Mouse (Mus musculus): ENCODE results near the gene Urah.
A peak's percentile ranks its signal among the peaks of the same experiment; 100 is the strongest.

Urah gene

GRCm38 (mm10) chr7:140834968-140835757 is at the start of gene Urah:
Gene Urah, plus strand, starts transcription at chr7:140835018.
- no peak for TF ChIP-seq GATA4 (IDR thresholded peaks at IDR 0.05; ENCODE audit: insufficient replicate concordance, low read length)

GRCm38 (mm10) chr7:140787406-140788052 is 47.3 kb upstream of the Urah start, which contains the start of gene Syce1:
Gene Syce1, minus strand, starts transcription at chr7:140787852.
- no peak for TF ChIP-seq GATA4 (IDR thresholded peaks at IDR 0.05; ENCODE audit: insufficient replicate concordance, low read length)

- TF ChIP-seq GATA4 (IDR thresholded peaks at IDR 0.05; ENCODE audit: insufficient replicate concordance, low read length), result no peak
Measured at GRCm38 (mm10) chr7:140788053-140788435, 46.8 kb upstream of the Urah start.

GRCm38 (mm10) chr7:140793541-140793940 is 41.3 kb upstream of the Urah start:
- no peak for TF ChIP-seq GATA4 (IDR thresholded peaks at IDR 0.05; ENCODE audit: insufficient replicate concordance, low read length)

GRCm38 (mm10) chr7:140797619-140798018 is 37.2 kb upstream of the Urah start:
- no peak for TF ChIP-seq GATA4 (IDR thresholded peaks at IDR 0.05; ENCODE audit: insufficient replicate concordance, low read length)

- TF ChIP-seq GATA4 (IDR thresholded peaks at IDR 0.05; ENCODE audit: insufficient replicate concordance, low read length), result no peak
Measured at GRCm38 (mm10) chr7:140798212-140798611, 36.6 kb upstream of the Urah start.

GRCm38 (mm10) chr7:140802629-140803028 is 32.2 kb upstream of the Urah start:
- no peak for TF ChIP-seq GATA4 (IDR thresholded peaks at IDR 0.05; ENCODE audit: insufficient replicate concordance, low read length)

GRCm38 (mm10) chr7:140805704-140806103 is 29.1 kb upstream of the Urah start:
- TF ChIP-seq GATA4 (IDR thresholded peaks at IDR 0.05; ENCODE audit: insufficient replicate concordance, low read length), result peak; percentile 64; the same call in 1 of the 2 replicates

GRCm38 (mm10) chr7:140810496-140810895 is 24.3 kb upstream of the Urah start:
- TF ChIP-seq GATA4 (IDR thresholded peaks at IDR 0.05; ENCODE audit: insufficient replicate concordance, low read length), result no peak

- no peak for TF ChIP-seq GATA4 (IDR thresholded peaks at IDR 0.05; ENCODE audit: insufficient replicate concordance, low read length)
Measured at GRCm38 (mm10) chr7:140811714-140812113, 23.1 kb upstream of the Urah start.

- TF ChIP-seq GATA4 (IDR thresholded peaks at IDR 0.05; ENCODE audit: insufficient replicate concordance, low read length), result no peak
Measured at GRCm38 (mm10) chr7:140812850-140813249, 22.0 kb upstream of the Urah start.

GRCm38 (mm10) chr7:140820173-140820572 is 14.6 kb upstream of the Urah start:
- no peak for TF ChIP-seq GATA4 (IDR thresholded peaks at IDR 0.05; ENCODE audit: insufficient replicate concordance, low read length)

GRCm38 (mm10) chr7:140821305-140821652 is 13.5 kb upstream of the Urah start:
- no peak for TF ChIP-seq GATA4 (IDR thresholded peaks at IDR 0.05; ENCODE audit: insufficient replicate concordance, low read length)

GRCm38 (mm10) chr7:140821653-140822329 is 13.0 kb upstream of the Urah start, which contains the start of gene Zfp941:
Gene Zfp941, minus strand, starts transcription at chr7:140822178.
- TF ChIP-seq GATA4 (IDR thresholded peaks at IDR 0.05; ENCODE audit: insufficient replicate concordance, low read length), result no peak

- no peak for TF ChIP-seq GATA4 (IDR thresholded peaks at IDR 0.05; ENCODE audit: insufficient replicate concordance, low read length)
Measured at GRCm38 (mm10) chr7:140822731-140823130, 12.1 kb upstream of the Urah start.

Data from liver, adult (tissue).